Mouse (Mus musculus) liver, postnatal 0 days (tissue): ENCODE measurements around the gene Trim6.

Experiments used
- CTCF ChIP-seq: sonication (generic); IDR thresholded peaks from 2 replicates; pipeline ENCODE4 v1.5.1; 2016; ENCODE audit warnings: antibody characterized with exemption, low read depth
- EP300 ChIP-seq: IDR thresholded peaks from 2 replicates; pipeline ENCODE4 v1.6.1; 2016; ENCODE audit warnings: antibody characterized with exemption, low read depth, mild to moderate bottlenecking

DNA sequence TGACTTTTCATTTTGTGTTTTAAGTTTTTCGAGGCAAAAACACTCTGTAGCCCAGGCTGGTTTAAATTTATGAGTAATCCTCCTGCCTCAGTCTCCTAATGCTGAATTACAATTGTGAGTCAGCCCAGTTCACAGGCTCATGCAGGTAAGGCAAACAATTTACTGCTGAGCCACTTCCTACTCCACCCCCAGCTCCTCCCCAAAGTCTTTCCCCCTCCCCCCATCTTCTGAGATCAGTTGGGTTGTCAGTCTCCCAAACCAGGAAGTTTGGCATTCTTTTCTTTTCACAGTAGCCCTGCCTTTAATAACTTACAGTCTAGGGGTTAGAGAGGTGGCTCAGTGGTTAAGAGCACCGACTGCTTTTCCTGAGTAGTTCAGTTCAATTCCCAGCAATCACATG is 712 bp upstream of the Trim6 start:
- TF ChIP-seq CTCF: no peak
- no peak for TF ChIP-seq EP300
